Mouse (Mus musculus) liver, postnatal 0 days (tissue): ENCODE results near the gene Zc3h7b.

Source experiments
- CTCF ChIP-seq: sonication (generic); IDR thresholded peaks from 2 replicates; pipeline ENCODE4 v1.5.1; 2016; ENCODE audit warnings: antibody characterized with exemption, low read depth
- EP300 ChIP-seq: IDR thresholded peaks from 2 replicates; pipeline ENCODE4 v1.6.1; 2016; ENCODE audit warnings: antibody characterized with exemption, low read depth, mild to moderate bottlenecking

GRCm38 (mm10) chr15:81702306-81703093 is 42.4 kb upstream of the Zc3h7b start:
- TF ChIP-seq CTCF (no peak), EP300 (no peak)
